Mouse (Mus musculus): ENCODE data around the gene Hist1h4d.

DNA sequence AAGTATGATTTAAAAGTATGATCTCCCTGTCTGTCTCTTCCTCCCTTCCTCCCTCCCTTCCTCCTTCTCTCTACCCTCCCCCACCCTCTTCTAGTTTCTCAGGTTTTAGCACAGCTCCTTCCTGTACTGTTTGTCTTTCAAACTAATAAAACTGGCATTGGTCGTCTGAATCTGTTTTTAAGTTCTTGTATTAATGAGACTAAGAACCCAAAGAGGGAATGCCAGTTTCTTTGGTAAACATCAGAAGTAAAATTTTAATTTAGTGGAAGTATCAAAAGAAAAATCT is 5.5 kb downstream of the Hist1h4d start:
- TF ChIP-seq CTCF (IDR thresholded peaks at IDR 0.05; ENCODE audit: borderline replicate concordance, extremely low read depth, insufficient read depth, insufficient read length) (no peak), POLR2A (IDR thresholded peaks at IDR 0.05; ENCODE audit: borderline replicate concordance, extremely low read depth, insufficient read depth, insufficient read length, poor library complexity, severe bottlenecking) (no peak)

Data from brain, embryonic 14.5 days (tissue).